Mouse (Mus musculus): ENCODE measurements around the gene Pitpnm2. TPM values are rescaled to one million over a fixed set of nuclear protein-coding genes. Genes with fewer than 3 reads are reported as not detected.

The Pitpnm2 gene
- total RNA-seq, 2 experiments from 2014 or later = 51.2 to 56.3 TPM

DNA sequence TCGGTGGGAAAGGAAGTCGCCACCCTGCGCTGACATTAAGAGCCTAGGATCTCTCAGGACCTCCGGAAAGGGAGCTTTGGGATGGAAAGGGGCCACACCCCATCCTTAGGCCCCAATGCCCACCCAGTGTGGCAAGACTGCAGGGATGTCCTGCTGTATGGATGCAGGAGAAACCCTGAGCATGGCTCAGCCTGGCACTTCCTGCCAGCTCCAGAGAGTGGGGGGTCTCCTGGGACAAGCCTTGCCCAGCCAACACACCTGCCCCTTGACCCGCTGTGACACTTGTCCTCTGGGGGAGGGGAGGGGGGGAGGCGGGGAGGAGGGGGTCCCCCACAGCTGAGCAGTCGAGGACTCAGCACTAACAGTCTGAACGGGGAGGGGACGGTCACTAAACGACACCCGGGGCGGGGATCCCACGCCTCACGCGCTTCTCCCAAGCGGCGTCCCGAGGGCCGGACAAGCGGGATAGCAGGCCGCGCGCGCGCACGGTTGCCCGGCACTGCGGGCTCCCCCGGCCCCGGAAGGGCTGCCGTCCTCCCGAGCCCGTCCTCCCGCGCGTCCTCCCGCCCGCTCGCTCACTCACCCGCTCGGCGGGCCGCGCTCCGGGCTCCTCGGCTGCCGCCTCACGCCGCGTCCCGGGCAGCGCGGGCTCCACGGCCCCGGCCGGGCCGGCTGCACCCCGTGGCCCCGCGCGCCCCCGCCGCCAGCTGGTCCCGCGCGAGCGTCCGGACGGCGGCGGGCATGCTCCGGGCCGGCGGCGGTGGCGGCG is 531 bp downstream of the Pitpnm2 start:
- DNase-seq (ENCODE audit: low spot score in 2 of 2) = peak; percentile 25 to 32

- DNase-seq (ENCODE audit: low spot score in 2 of 2) = no peak
Measured at GRCm38 (mm10) chr5:124247986-124248626, 1.5 kb downstream of the Pitpnm2 start.

GRCm38 (mm10) chr5:124247296-124247695 is 2.3 kb downstream of the Pitpnm2 start:
- DNase-seq (ENCODE audit: low spot score in 2 of 2) = no peak

GRCm38 (mm10) chr5:124244885-124245284 is 4.7 kb downstream of the Pitpnm2 start:
- no peak for DNase-seq (ENCODE audit: low spot score in 2 of 2)

DNA sequence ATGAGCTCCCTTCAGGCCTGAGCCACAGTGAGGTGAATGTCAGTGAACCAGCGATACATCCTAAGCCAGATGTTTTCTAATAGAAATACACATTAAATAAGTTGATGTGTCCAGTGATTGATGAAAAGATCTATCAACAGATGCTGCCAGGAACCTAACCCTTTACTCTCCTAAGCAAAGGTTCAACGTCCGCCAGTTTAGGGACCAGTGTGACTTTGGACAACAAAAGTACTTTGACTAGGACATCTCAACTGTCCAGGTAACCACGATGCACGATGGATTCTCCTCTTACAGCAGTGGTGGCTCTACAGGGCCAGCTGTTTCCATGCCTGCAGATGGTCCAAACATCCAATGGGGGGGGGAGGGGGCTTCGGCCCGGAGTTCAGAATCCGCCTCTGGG is 5.1 kb downstream of the Pitpnm2 start:
- DNase-seq (ENCODE audit: low spot score in 2 of 2) = no peak

- no peak for DNase-seq (ENCODE audit: low spot score in 2 of 2)
Measured at GRCm38 (mm10) chr5:124243236-124243901, 6.2 kb downstream of the Pitpnm2 start.

DNA sequence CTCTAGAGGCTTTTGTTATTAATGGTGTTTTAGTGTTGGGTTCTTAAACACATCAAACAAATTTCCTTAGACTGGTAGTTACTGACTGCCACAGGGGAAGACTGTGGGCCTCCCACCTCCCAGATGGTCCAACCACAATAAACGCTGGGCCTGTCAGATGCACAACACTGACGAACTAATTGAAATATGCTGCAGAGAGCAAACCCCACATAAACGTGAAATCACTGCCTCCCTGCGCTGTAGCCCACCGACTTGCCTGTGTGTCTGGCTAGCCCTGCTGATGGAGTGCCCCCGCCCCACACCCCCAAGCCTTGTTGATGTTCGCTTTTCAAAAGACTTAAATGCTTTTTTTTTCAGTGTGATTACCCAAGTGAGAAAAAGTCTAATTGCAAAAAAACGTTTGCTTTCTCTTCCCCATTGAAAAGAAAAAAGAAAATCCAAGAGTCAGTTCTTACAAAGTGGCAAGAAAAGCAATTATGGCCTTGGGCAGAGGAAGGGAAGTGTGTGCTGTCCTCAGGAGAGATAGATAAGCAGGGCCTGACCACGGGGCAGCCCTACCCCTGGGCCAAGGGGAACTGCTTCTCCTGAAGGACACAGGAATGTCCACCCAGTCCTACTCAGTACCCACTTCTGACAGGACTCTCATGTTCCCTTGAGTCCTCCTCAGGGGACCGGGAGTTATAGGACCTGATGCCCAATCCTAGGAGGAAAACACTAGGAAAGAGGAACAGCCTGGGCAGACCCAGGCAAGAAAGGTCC is 7.7 kb downstream of the Pitpnm2 start:
- no peak for DNase-seq (ENCODE audit: low spot score in 2 of 2)

GRCm38 (mm10) chr5:124240841-124241685 is 8.5 kb downstream of the Pitpnm2 start:
- no peak for DNase-seq (ENCODE audit: low spot score in 2 of 2)

DNA sequence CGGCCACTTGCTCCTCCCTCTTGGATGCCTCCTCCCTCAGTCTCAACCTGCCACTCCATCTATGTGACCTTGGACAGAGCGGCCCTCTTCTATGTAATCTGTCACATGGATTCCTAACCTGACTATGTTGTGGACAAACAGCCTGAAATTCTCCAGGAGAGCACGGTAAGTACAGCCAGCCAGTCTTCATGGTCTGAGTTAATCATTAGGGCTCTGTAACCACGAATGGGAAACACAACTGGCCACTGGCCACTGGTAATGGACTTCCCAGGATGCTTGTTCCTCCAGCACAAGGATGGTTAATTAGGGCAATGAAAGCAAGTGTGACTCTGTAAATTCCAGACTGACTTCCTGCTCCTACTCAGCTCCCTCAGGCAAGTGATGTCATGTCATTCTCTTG is 13.4 kb downstream of the Pitpnm2 start:
- no peak for DNase-seq (ENCODE audit: low spot score in 2 of 2)

GRCm38 (mm10) chr5:124234778-124235177 is 14.8 kb downstream of the Pitpnm2 start:
- no peak for DNase-seq (ENCODE audit: low spot score in 2 of 2)

DNA sequence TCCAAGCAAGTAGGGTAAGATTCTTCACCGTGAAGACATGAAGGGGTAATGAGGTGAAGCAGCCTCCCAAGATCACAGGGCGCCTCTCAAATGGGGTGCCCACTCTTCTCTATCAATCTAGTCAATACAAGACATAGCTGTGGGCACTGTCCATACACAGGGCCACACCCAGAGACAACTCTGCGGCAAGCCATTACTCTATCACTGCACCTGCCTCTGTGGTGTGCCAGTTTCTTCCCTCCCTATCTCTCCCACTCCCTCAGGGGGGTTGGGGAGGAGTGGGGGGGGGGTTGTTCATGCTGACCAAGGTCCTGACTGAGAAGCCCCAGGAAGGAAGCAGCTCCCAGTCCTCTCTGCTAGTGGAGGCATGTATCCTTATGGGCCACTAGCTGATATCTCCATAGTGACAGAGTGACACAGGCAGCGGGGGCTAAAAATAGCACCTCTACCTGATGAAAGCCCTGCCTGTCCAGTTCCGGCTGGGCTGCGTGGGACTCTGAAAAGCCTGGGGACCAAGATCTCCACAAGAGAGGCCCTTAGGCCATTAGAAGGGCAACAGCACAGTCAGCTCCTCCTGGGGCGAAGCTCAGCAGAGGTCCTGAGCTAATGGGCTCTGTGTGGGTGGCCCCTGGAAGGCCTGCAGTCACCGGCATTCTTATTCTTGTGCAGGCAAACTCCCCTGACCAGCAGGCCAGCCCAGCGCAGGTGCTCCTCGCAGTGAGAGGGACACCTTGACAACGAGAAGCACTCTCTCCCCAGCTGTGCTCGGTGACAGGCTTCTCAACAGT is 15.5 kb downstream of the Pitpnm2 start:
- DNase-seq (ENCODE audit: low spot score in 2 of 2) = no peak

DNA sequence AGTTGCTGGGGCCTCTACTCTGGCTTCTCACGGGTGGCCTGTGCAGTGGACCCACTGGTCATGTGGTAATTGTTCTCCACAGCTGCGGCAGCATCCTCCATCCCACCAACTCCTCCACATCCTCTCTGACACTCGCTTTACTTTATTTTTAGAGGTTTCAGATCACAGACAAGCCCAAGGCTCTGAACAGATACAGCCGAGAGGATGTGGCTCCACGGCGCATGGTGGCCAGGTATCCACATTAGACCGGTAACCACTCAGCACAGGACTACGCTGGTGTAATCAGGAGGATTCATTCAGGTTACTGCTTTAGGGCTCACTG is 16.5 kb downstream of the Pitpnm2 start:
- DNase-seq (ENCODE audit: low spot score in 2 of 2) = no peak

GRCm38 (mm10) chr5:124232360-124233143 is 17.0 kb downstream of the Pitpnm2 start:
- DNase-seq (ENCODE audit: low spot score in 2 of 2) = no peak

- DNase-seq (ENCODE audit: low spot score in 2 of 2) = no peak
Measured at GRCm38 (mm10) chr5:124230461-124230860, 19.1 kb downstream of the Pitpnm2 start.

DNA sequence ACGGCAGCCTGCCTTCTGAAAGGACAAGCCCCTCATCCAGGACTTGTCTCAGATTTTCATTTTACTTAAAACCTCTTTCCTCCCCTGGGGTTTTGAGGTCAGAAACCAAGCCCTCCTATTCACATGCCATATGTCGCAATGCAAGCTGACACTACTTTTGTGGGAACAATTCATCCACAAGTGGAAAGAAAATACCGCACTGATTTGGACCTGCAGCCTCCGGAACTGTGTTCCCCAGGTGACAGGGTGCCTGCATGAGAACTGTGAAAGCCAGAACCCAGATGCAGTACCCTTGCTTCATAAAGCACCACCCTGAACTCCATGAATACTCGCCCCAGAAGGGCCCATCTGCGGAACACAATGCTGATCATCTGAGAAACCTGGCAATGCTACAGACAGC is 22.4 kb downstream of the Pitpnm2 start:
- DNase-seq (ENCODE audit: low spot score in 2 of 2) = no peak

- DNase-seq (ENCODE audit: low spot score in 2 of 2) = no peak
Measured at GRCm38 (mm10) chr5:124226494-124226893, 23.1 kb downstream of the Pitpnm2 start.

DNA sequence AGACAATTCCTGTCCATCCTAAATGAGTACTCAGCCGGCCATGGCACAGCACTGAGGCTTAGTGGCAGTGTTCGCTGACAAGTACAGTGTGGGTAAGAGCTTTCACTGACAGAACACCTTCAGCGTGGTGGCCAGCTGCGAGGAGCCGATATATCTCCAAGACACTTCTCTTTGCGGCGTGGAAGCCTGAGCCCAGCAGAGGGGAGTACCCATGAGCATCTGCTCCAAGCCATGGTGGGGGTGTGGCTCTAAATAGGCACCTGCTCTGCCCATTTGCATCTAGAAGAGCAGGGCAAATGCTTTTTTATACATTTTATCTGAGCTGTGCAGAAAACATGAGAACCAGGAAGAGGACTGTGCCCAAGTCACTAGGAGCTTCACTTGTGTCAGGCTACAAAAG is 23.7 kb downstream of the Pitpnm2 start:
- DNase-seq (ENCODE audit: low spot score in 2 of 2) = no peak

- no peak for DNase-seq (ENCODE audit: low spot score in 2 of 2)
Measured at GRCm38 (mm10) chr5:124224321-124225092, 25.1 kb downstream of the Pitpnm2 start.
